Mouse (Mus musculus): ENCODE measurements around the gene Olfr1129.
"Not testable (repeated sequence)": the region's sequence is repeated elsewhere in the genome, so short reads cannot be mapped to it uniquely, and the experiment has no call there.

Olfr1129 gene

GRCm38 (mm10) chr2:87573602-87574001 lies at the start of gene Olfr1129:
Gene Olfr1129, plus strand, starts transcription at chr2:87573902.
- not testable (repeated sequence) for DNase-seq (ENCODE audit: low read depth, low spot score)

GRCm38 (mm10) chr2:87525899-87526616 lies 47.6 kb upstream of the Olfr1129 start:
- not testable (repeated sequence) for DNase-seq (ENCODE audit: low read depth, low spot score)

GRCm38 (mm10) chr2:87531496-87531895 lies 42.2 kb upstream of the Olfr1129 start, which contains the start of gene Olfr153:
Gene Olfr153, plus strand, starts transcription at chr2:87531796.
- DNase-seq (ENCODE audit: low read depth, low spot score), result no peak

GRCm38 (mm10) chr2:87534826-87535225 lies 38.9 kb upstream of the Olfr1129 start:
- no peak for DNase-seq (ENCODE audit: low read depth, low spot score)

GRCm38 (mm10) chr2:87545442-87545841 lies 28.3 kb upstream of the Olfr1129 start, which contains the start of gene Olfr1128:
Gene Olfr1128, minus strand, starts transcription at chr2:87545542.
- DNase-seq (ENCODE audit: low read depth, low spot score), result no peak

- DNase-seq (ENCODE audit: low read depth, low spot score), result not testable (repeated sequence)
These were observed 32.2 kb downstream of the Olfr1129 start, which contains the start of gene Olfr1130 for GRCm38 (mm10) chr2:87605912-87606311. Gene Olfr1130, plus strand, starts transcription at chr2:87606212.

- no peak for DNase-seq (ENCODE audit: low read depth, low spot score)
These were observed 53.1 kb downstream of the Olfr1129 start, which contains the start of gene Olfr1131 for GRCm38 (mm10) chr2:87626804-87627203. Gene Olfr1131, plus strand, starts transcription at chr2:87627104.
